Mouse (Mus musculus) spleen, postnatal 4 days (tissue): ENCODE data around the gene Flnb.

Experiments used
- DNase-seq, 2 experiments: peaks; one replicate each; pipeline ENCODE4 v3.0.0; 2022; ENCODE audit warnings: low spot score in 2 of 2

Flnb gene

GRCm38 (mm10) chr14:7992158-7992557, 174.4 kb downstream of the Flnb start:
- DNase-seq, result no peak

GRCm38 (mm10) chr14:7994271-7994767, 176.6 kb downstream of the Flnb start, which contains the start of gene Dnase1l3:
TSS of gene Dnase1l3 (minus strand) at chr14:7994573.
- peak; percentile 46 to 70 for DNase-seq

GRCm38 (mm10) chr14:7997255-7997696, 179.5 kb downstream of the Flnb start:
- DNase-seq, result peak; percentile 83 to 94

GRCm38 (mm10) chr14:7999030-7999429, 181.3 kb downstream of the Flnb start:
- DNase-seq, result no peak

- DNase-seq, result no peak
Measured at GRCm38 (mm10) chr14:7999435-7999834, 181.7 kb downstream of the Flnb start.

- no peak for DNase-seq
Measured at GRCm38 (mm10) chr14:8000247-8000646, 182.5 kb downstream of the Flnb start.
